ENCODE assay signal across 10 mouse cellular contexts in the genomic region with DNA sequence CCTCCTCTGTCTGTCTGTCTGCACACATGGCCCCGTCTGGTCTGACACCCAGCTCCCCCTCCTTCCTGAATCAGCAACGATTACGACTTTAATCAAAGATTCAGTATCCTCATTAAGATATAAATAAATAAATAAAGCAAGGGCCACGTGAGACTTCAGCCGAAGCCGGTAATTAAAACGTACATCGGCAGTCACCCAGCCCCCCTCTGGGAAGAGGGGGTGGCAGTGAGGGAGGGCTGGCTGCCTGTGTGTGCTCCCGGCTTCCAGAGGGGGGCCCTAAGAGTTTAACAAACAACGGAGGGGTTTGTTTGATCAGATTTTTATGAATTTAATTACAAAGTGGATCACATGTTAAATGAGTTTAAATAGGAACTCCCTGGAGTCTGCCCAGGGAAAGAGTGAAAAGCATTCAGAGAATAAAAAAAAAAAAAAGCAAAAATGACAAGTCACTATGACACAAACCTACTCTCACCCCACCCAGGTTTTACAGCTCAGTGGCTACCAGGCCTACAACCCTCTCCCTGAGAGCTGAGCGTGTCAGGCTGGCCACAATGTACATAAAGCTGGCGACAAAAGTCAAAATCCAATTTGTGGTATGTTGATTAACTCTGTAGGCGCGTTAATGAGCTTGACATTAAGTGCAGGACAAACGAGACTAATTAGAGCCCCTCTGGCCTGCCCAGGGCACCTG. TPM values are rescaled to one million over a fixed set of nuclear protein-coding genes. Genes with fewer than 3 reads are reported as not detected.
DNase-seq lines count a peak whose midpoint lies in the region; ATAC-seq and TF ChIP-seq lines count a peak whose summit lies in the region.
"Had no signal": no experiment of that assay in that cellular context is flagged by ENCODE, and none has a peak within 500 bp of the region (broad histone marks: within the 10 kb centered on the region; RNA-seq: fewer than 3 reads in every experiment).

No protein-coding gene starts in this region.

- peaks cover 5% of the 10 kb centered on the region for H3K9me3 ChIP-seq in G1E (replicated peaks)
- 0 out of 2 replicates have a peak, but pooled peaks cover 3% of the 10 kb centered on the region for H3K9me3 ChIP-seq in hindbrain, embryonic 12.5 days (replicated peaks)
- peaks cover 5% of the 10 kb centered on the region for H3K9me3 ChIP-seq in midbrain, embryonic 11.5 days (ENCODE audit: control insufficient read depth, low read length)
- H3K9me3 ChIP-seq in kidney, embryonic 14.5 days (ENCODE audit: control insufficient read depth, low read length), result no peaks in the 10 kb centered on the region
- H3K9me3 ChIP-seq: kidney, embryonic 15.5 days; lung, embryonic 15.5 days had no signal

- peak; percentile 69 for DNase-seq in G1E (ENCODE audit: low spot score)
- DNase-seq in Muller cell, postnatal 12 days (ENCODE audit: inconsistent ontology term), result peak; percentile 62
- DNase-seq in midbrain, embryonic 11.5 days (ENCODE audit: low spot score, missing footprints), result no peak
- DNase-seq in adrenal gland, postnatal 10 days, result no peak
- DNase-seq in kidney, adult 11 months, result no peak
- DNase-seq: cerebellum, adult 11 months had no signal

- H3K27me3 ChIP-seq in G1E (ENCODE audit: insufficient read depth, low read length), result no peaks in the 10 kb centered on the region
- 0 out of 2 replicates have a peak, but pooled peaks cover 7% of the 10 kb centered on the region for H3K27me3 ChIP-seq in hindbrain, embryonic 12.5 days
- H3K27me3 ChIP-seq in midbrain, embryonic 11.5 days (ENCODE audit: control insufficient read depth, insufficient read depth, low read length), result no peaks in the 10 kb centered on the region
- H3K27me3 ChIP-seq in kidney, embryonic 14.5 days (ENCODE audit: control insufficient read depth, insufficient read depth, low read length), result 0 out of 2 replicates have a peak, but pooled peaks cover 3% of the 10 kb centered on the region

- peak overlapping the region; percentile 79 for H3K27ac ChIP-seq in hindbrain, embryonic 12.5 days
- H3K27ac ChIP-seq in midbrain, embryonic 11.5 days (ENCODE audit: low read depth, low read length), result peak overlapping the region; percentile 70
- H3K27ac ChIP-seq in kidney, embryonic 14.5 days (ENCODE audit: low read depth, low read length), result no peak overlapping the region
- H3K27ac ChIP-seq: kidney, embryonic 15.5 days; lung, embryonic 15.5 days had no signal

- peak overlapping the region; percentile 38; the same call in 1 of the 2 replicates for H3K4me3 ChIP-seq in G1E (ENCODE audit: low read depth, low read length)
- H3K4me3 ChIP-seq in hindbrain, embryonic 12.5 days, result no peak overlapping the region
- no peak overlapping the region for H3K4me3 ChIP-seq in midbrain, embryonic 11.5 days (ENCODE audit: low read depth, low read length)
- H3K4me3 ChIP-seq in kidney, embryonic 14.5 days (ENCODE audit: low read length), result no peak overlapping the region
- H3K4me3 ChIP-seq: kidney, embryonic 15.5 days; lung, embryonic 15.5 days had no signal

- TF ChIP-seq CTCF in G1E (IDR thresholded peaks at IDR 0.05; ENCODE audit: low read depth, low read length), result no peak

- H3K4me2 ChIP-seq in hindbrain, embryonic 12.5 days (replicated peaks), result peak overlapping the region; percentile 35
- peak overlapping the region; percentile 21; the same call in 1 of the 2 replicates for H3K4me2 ChIP-seq in midbrain, embryonic 11.5 days
- H3K4me2 ChIP-seq in kidney, embryonic 14.5 days (replicated peaks; ENCODE audit: low read depth, low read length), result no peak overlapping the region
- H3K4me2 ChIP-seq: kidney, embryonic 15.5 days; lung, embryonic 15.5 days had no signal

- peaks cover 40% of the 10 kb centered on the region for H3K4me1 ChIP-seq in G1E (ENCODE audit: insufficient read depth, low read depth, low read length)
- H3K4me1 ChIP-seq in hindbrain, embryonic 12.5 days, result peaks cover 36% of the 10 kb centered on the region
- H3K4me1 ChIP-seq in midbrain, embryonic 11.5 days (ENCODE audit: control insufficient read depth, insufficient read depth, low read length), result peaks cover 29% of the 10 kb centered on the region
- 0 out of 2 replicates have a peak, but pooled peaks cover 7% of the 10 kb centered on the region for H3K4me1 ChIP-seq in kidney, embryonic 14.5 days (ENCODE audit: control insufficient read depth, insufficient read depth, low read length)

- H3K9ac ChIP-seq in hindbrain, embryonic 12.5 days, result no peak overlapping the region
- H3K9ac ChIP-seq in midbrain, embryonic 11.5 days (ENCODE audit: low read length), result no peak overlapping the region; the same call in 1 of the 2 replicates
- H3K9ac ChIP-seq in kidney, embryonic 14.5 days (ENCODE audit: low read depth, low read length), result no peak overlapping the region
- H3K9ac ChIP-seq: kidney, embryonic 15.5 days; lung, embryonic 15.5 days had no signal

- H3K36me3 ChIP-seq in G1E (replicated peaks), result peaks cover 84% of the 10 kb centered on the region
- 0 out of 2 replicates have a peak, but pooled peaks cover 5% of the 10 kb centered on the region for H3K36me3 ChIP-seq in hindbrain, embryonic 12.5 days
- H3K36me3 ChIP-seq in midbrain, embryonic 11.5 days (ENCODE audit: control insufficient read depth, insufficient read depth, low read length), result peaks cover 4% of the 10 kb centered on the region; the same call in 1 of the 2 replicates
- H3K36me3 ChIP-seq in kidney, embryonic 14.5 days (ENCODE audit: control insufficient read depth, insufficient read depth, low read length), result no peaks in the 10 kb centered on the region
- H3K36me3 ChIP-seq: kidney, embryonic 15.5 days had no signal

- WGBS in hindbrain, embryonic 12.5 days, result 25% methylated on average over 15 of the region's 15 CpGs
- 31% methylated on average over 15 of the region's 15 CpGs for WGBS in midbrain, embryonic 11.5 days
- WGBS in kidney, embryonic 14.5 days, result 33% methylated on average over 15 of the region's 15 CpGs

- peak; percentile 55 for ATAC-seq in G1E (ENCODE audit: extremely low read depth, insufficient number of reproducible peaks, low FRiP score, poor library complexity, severe bottlenecking)
- ATAC-seq in hindbrain, embryonic 12.5 days (ENCODE audit: low FRiP score), result peak; percentile 62
- ATAC-seq in midbrain, embryonic 11.5 days (ENCODE audit: low FRiP score), result peak; percentile 43
- no peak for ATAC-seq in kidney, embryonic 14.5 days (ENCODE audit: low FRiP score, low TSS enrichment)

RNA-seq across cellular contexts. Expression of gene Nnmt, which starts 57.6 kb away (rescaled TPM):
- not detected in 2 replicates for total RNA-seq in G1E (2014; fragmentation: Nextera tagmentation)
- 0.66 TPM in 1 of 2 replicates, not detected in the other for total RNA-seq in G1E (2017)
- not detected in 2 replicates for polyA plus RNA-seq in G1E (2012)
- polyA plus RNA-seq in hindbrain, embryonic 12.5 days (2016; fragmentation: Nextera tagmentation; extraction: Ambion mirVana), result 0.98 and 1.2 TPM in 2 replicates
- polyA plus RNA-seq in midbrain, embryonic 11.5 days (2014; fragmentation: Nextera tagmentation; extraction: Ambion mirVana), result 0.94 and 1.2 TPM in 2 replicates
- 0.55 and 1.7 TPM in 2 replicates for polyA plus RNA-seq in kidney, embryonic 14.5 days (2014; fragmentation: Nextera tagmentation; extraction: Ambion mirVana)
- total RNA-seq in adrenal gland, postnatal 10 days (2021), result 10 to 100 TPM; 13.9 to 20.8 TPM

Comparison
In these comparisons a context has a peak if more than half of its experiments do, and no peak if none do; other contexts are left out.
1. DNase-seq: peak in G1E (single experiment) and Muller cell, postnatal 12 days (single experiment); none in midbrain, embryonic 11.5 days (single experiment), adrenal gland, postnatal 10 days (single experiment) and kidney, adult 11 months (single experiment).